Mouse (Mus musculus): ENCODE results near the gene Rbms3. TPM values are rescaled to one million over a fixed set of nuclear protein-coding genes. Genes with fewer than 3 reads are reported as not detected.

Rbms3 gene
- polyA plus RNA-seq, 1 experiment from 2014 or later: 38.3 TPM

DNA sequence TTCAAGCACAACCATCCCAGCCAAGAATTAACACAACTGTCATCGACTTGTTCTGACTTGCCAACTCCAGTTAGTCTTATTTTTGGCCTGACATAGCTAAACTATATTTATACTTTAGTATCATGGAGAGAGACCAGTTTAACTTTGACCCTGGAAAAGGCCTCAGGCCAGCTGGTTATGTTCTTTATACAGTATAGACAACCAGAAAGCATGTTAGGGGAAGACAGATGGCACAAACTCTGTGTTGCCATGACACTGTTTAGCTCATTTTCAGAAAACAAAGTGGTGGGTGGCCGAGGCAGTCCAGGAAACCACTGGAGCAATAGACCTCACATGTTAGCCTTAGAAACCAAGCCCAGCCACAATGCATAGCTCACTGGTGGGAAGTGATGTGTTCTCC lies 953.3 kb downstream of the Rbms3 start:
- no peaks in the 10 kb centered on the region for H3K36me3 ChIP-seq (ENCODE audit: control insufficient read depth, insufficient read depth)
- H3K9ac ChIP-seq (ENCODE audit: low read length): no peak overlapping the region
- peaks cover 26% of the 10 kb centered on the region for H3K4me1 ChIP-seq (ENCODE audit: control insufficient read depth, insufficient read depth, low read length)
- no peak overlapping the region for H3K4me2 ChIP-seq (ENCODE audit: low read depth, low read length)
- H3K27ac ChIP-seq (ENCODE audit: low read length): peak overlapping the region; percentile 77
- WGBS: 17% methylated on average over 2 of the region's 2 CpGs
- H3K9me3 ChIP-seq (replicated peaks; ENCODE audit: control insufficient read depth, low read length): no peaks in the 10 kb centered on the region
- ATAC-seq (replicated peaks; ENCODE audit: extremely low read depth, insufficient read depth, low FRiP score): peak; percentile 73
- H3K4me3 ChIP-seq (ENCODE audit: low read length): no peak overlapping the region
- H3K27me3 ChIP-seq (ENCODE audit: control insufficient read depth, insufficient read depth, low read length): no peaks in the 10 kb centered on the region

DNA sequence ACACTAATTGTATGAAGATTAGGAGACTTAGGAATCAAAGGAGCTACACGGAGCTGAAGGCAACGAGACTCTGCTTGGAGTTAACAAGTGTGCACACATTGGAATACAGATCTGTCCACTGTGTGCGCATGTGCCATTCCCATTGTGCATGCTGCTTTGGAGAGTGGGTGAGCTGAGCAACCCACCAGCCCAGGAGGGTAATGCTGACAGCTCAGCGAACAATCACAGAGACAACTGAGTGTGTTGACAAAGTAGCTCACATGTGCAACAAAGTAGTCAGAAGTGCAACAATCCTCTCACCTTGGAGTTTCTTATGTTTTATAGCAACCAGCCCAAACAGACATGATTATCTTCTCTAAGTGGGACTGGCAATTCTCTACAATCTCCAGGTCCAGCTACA lies 955.5 kb downstream of the Rbms3 start:
- H3K9ac ChIP-seq (ENCODE audit: low read length): no peak overlapping the region
- no peak overlapping the region for H3K27ac ChIP-seq (ENCODE audit: low read length)
- no peaks in the 10 kb centered on the region for H3K9me3 ChIP-seq (replicated peaks; ENCODE audit: control insufficient read depth, low read length)
- H3K4me3 ChIP-seq (ENCODE audit: low read length): no peak overlapping the region
- no peak overlapping the region for H3K4me2 ChIP-seq (ENCODE audit: low read depth, low read length)
- no peaks in the 10 kb centered on the region for H3K36me3 ChIP-seq (ENCODE audit: control insufficient read depth, insufficient read depth)
- no peaks in the 10 kb centered on the region for H3K27me3 ChIP-seq (ENCODE audit: control insufficient read depth, insufficient read depth, low read length)
- peaks cover 26% of the 10 kb centered on the region for H3K4me1 ChIP-seq (ENCODE audit: control insufficient read depth, insufficient read depth, low read length)
- 0 out of 2 replicates have a peak, but pooled peaks have one; percentile 44 for ATAC-seq (replicated peaks; ENCODE audit: extremely low read depth, insufficient read depth, low FRiP score)
- WGBS: 47% methylated on average over 4 of the region's 4 CpGs

DNA sequence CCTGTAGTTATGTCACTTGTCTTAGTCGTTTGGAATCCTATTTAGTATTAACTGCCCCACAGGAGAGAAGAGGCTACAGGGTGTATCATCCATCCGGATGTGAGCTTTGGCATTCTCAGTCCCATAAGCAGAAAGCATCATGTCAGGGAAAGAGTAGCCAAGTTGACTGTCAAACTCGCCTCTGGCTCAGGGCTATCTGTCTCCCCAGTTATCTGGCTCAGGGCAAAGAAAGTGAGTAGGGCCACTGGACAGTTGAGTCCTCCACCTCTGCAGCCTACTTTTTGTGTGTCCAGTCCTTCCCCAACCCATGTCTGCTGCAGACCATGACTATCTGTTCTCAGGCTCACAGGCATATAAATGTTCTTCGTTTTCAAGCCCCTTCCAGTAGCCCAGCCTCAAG lies 968.7 kb downstream of the Rbms3 start:
- Histone ChIP-seq H3K4me1 (ENCODE audit: control insufficient read depth, insufficient read depth, low read length) (no peaks in the 10 kb centered on the region), H3K27me3 (ENCODE audit: control insufficient read depth, insufficient read depth, low read length) (no peaks in the 10 kb centered on the region), H3K36me3 (ENCODE audit: control insufficient read depth, insufficient read depth) (peaks cover 11% of the 10 kb centered on the region), H3K4me3 (ENCODE audit: low read length) (no peak overlapping the region), H3K4me2 (ENCODE audit: low read depth, low read length) (no peak overlapping the region), H3K9ac (ENCODE audit: low read length) (no peak overlapping the region), H3K27ac (ENCODE audit: low read length) (no peak overlapping the region), H3K9me3 (replicated peaks; ENCODE audit: control insufficient read depth, low read length) (peaks cover 9% of the 10 kb centered on the region)
- ATAC-seq (replicated peaks; ENCODE audit: extremely low read depth, insufficient read depth, low FRiP score): no peak
- 79% methylated on average over 4 of the region's 4 CpGs for WGBS

DNA sequence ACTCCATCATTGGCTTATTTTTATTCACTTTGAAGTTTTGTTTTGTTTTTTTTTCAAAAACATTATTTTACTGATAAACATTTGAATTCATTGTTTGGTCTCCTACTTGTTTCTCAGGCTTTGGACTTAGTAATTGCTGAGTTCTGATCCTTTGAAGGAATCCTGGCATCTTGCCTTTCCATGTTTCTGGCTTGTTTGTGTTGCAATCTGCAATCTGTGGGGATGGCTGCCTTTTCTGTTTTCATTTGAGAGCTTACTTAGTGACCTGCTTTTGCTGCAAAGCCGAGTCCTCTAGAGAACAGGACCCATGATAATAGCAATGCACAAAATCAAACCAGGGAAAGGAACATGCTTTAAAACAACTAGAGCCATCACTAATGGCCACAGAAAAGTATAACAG lies 969.8 kb downstream of the Rbms3 start:
- Histone ChIP-seq H3K4me2 (ENCODE audit: low read depth, low read length) (no peak overlapping the region), H3K4me3 (ENCODE audit: low read length) (no peak overlapping the region), H3K4me1 (ENCODE audit: control insufficient read depth, insufficient read depth, low read length) (no peaks in the 10 kb centered on the region), H3K36me3 (ENCODE audit: control insufficient read depth, insufficient read depth) (peaks cover 9% of the 10 kb centered on the region), H3K27me3 (ENCODE audit: control insufficient read depth, insufficient read depth, low read length) (no peaks in the 10 kb centered on the region), H3K27ac (ENCODE audit: low read length) (no peak overlapping the region), H3K9me3 (replicated peaks; ENCODE audit: control insufficient read depth, low read length) (peaks cover 9% of the 10 kb centered on the region), H3K9ac (ENCODE audit: low read length) (no peak overlapping the region)
- ATAC-seq (replicated peaks; ENCODE audit: extremely low read depth, insufficient read depth, low FRiP score): no peak
- 52% methylated on average over 1 of the region's 1 CpGs for WGBS

DNA sequence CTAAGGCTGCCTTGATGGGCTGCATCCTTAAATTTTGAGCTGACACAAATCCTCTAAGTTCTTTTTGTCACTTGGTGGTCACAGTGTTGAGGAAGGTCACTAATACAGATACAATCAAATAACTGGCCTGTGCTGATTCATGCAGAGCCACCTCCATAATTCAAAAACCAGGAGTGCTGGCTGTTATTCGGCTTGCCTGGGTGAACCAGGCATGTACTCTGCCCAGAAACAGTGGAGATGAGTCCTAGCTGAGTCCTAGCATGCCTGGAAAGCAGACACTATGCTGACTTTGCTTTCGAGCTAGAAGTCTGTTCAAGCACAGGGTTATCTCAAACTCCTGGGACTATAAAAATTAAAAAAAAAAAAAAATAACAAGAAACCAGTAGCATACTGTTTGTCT lies 972.6 kb downstream of the Rbms3 start:
- 80% methylated on average over 2 of the region's 2 CpGs for WGBS
- ATAC-seq (replicated peaks; ENCODE audit: extremely low read depth, insufficient read depth, low FRiP score): no peak

DNA sequence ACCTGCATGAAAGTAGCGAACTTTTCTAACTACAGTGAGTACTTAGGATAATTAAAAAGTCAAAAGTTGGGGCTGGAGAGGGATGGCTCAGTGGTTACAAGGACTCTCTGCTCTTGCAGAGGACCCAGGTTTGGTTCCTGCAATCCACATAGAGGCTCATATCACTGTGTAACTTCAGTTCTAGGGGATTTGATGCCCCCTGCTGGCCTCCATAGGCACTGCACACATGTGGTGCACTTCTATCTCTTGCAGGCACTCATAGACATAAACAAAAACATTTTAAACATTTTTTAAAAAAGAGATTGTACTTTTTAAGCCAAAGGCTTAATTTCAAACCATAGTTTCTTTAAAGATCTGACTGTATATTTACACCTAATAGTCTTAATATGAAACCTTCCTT lies 978.3 kb downstream of the Rbms3 start:
- no peaks in the 10 kb centered on the region for H3K27me3 ChIP-seq (ENCODE audit: control insufficient read depth, insufficient read depth, low read length)

More for the DNA sequence above, 972.6 kb downstream of the Rbms3 start:
- Histone ChIP-seq H3K4me3 (ENCODE audit: low read length) (no peak overlapping the region), H3K9me3 (replicated peaks; ENCODE audit: control insufficient read depth, low read length) (no peaks in the 10 kb centered on the region), H3K9ac (ENCODE audit: low read length) (no peak overlapping the region), H3K4me1 (ENCODE audit: control insufficient read depth, insufficient read depth, low read length) (no peaks in the 10 kb centered on the region), H3K27ac (ENCODE audit: low read length) (no peak overlapping the region), H3K4me2 (ENCODE audit: low read depth, low read length) (no peak overlapping the region), H3K27me3 (ENCODE audit: control insufficient read depth, insufficient read depth, low read length) (no peaks in the 10 kb centered on the region), H3K36me3 (ENCODE audit: control insufficient read depth, insufficient read depth) (no peaks in the 10 kb centered on the region)

DNA sequence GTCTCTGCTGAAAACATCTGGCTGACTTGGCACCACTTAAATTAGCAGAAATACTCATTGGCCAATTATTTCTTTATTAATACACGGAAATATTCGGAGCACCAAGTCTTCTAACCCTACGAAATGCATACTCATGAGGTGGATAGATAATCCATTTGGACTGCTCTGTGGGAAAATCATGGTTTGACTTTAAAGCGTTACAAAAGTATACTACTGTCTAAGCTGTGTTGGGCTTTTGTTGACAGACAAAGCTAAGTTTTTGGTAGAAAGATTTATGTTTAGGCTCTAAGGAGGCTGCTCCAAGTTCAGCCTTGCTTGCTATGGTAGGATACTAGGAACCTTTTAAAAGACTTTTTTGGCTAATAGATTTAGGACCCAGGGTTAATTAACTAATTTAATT lies 979.8 kb downstream of the Rbms3 start:
- Histone ChIP-seq H3K9ac (ENCODE audit: low read length) (no peak overlapping the region), H3K27me3 (ENCODE audit: control insufficient read depth, insufficient read depth, low read length) (no peaks in the 10 kb centered on the region), H3K27ac (ENCODE audit: low read length) (no peak overlapping the region), H3K4me2 (ENCODE audit: low read depth, low read length) (no peak overlapping the region), H3K36me3 (ENCODE audit: control insufficient read depth, insufficient read depth) (no peaks in the 10 kb centered on the region), H3K9me3 (replicated peaks; ENCODE audit: control insufficient read depth, low read length) (no peaks in the 10 kb centered on the region; the same call in 1 of the 2 replicates), H3K4me3 (ENCODE audit: low read length) (no peak overlapping the region), H3K4me1 (ENCODE audit: control insufficient read depth, insufficient read depth, low read length) (no peaks in the 10 kb centered on the region)
- ATAC-seq (replicated peaks; ENCODE audit: extremely low read depth, insufficient read depth, low FRiP score): no peak
- 76% methylated on average over 4 of the region's 4 CpGs for WGBS

More for the DNA sequence above, 978.3 kb downstream of the Rbms3 start:
- Histone ChIP-seq H3K9me3 (replicated peaks; ENCODE audit: control insufficient read depth, low read length) (no peaks in the 10 kb centered on the region; the same call in 1 of the 2 replicates), H3K27ac (ENCODE audit: low read length) (no peak overlapping the region), H3K4me1 (ENCODE audit: control insufficient read depth, insufficient read depth, low read length) (no peaks in the 10 kb centered on the region), H3K9ac (ENCODE audit: low read length) (no peak overlapping the region), H3K36me3 (ENCODE audit: control insufficient read depth, insufficient read depth) (no peaks in the 10 kb centered on the region), H3K4me2 (ENCODE audit: low read depth, low read length) (no peak overlapping the region), H3K4me3 (ENCODE audit: low read length) (no peak overlapping the region)
- 96% methylated on average over 1 of the region's 1 CpGs for WGBS
- ATAC-seq (replicated peaks; ENCODE audit: extremely low read depth, insufficient read depth, low FRiP score): no peak

DNA sequence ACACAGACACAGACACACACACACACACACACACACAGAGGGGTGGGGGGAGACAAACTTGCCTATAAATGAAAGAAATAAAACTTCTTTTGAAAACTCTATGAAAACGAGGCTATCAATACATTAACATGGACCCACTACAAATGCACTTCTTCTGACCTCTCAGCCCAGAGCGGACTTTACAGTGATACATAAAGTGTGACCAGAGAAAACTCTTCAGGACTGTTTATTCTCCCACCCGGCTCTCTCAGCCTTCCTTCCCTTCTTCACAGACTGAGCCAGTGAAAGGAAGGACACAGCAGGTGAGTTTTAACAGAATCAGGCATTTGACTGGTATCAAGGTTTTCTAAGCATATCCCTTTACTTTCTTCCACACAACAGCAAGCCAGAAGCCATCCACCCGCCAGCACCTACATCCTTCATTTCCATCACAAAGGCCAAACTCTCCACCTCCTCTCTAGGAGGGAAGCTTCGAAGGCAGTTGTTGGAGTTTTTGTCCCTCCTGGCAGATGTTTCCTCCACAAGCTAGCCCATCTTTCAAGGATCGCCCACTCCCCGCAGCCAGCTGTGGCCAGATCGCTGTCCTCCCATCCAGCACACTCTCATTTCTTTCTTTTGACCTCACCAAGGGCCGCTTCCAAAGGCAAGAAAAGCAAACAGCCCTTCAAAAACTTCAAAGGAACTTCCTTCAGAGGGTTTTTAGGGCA lies 980.5 kb downstream of the Rbms3 start:
- 55% methylated on average over 9 of the region's 9 CpGs for WGBS
- H3K27me3 ChIP-seq (ENCODE audit: control insufficient read depth, insufficient read depth, low read length): no peaks in the 10 kb centered on the region
- H3K27ac ChIP-seq (ENCODE audit: low read length): no peak overlapping the region
- no peak for ATAC-seq (replicated peaks; ENCODE audit: extremely low read depth, insufficient read depth, low FRiP score)
- peaks cover 4% of the 10 kb centered on the region for H3K4me1 ChIP-seq (ENCODE audit: control insufficient read depth, insufficient read depth, low read length)
- H3K4me3 ChIP-seq (ENCODE audit: low read length): no peak overlapping the region
- H3K9ac ChIP-seq (ENCODE audit: low read length): no peak overlapping the region
- H3K9me3 ChIP-seq (replicated peaks; ENCODE audit: control insufficient read depth, low read length): no peaks in the 10 kb centered on the region; the same call in 1 of the 2 replicates
- no peak overlapping the region for H3K4me2 ChIP-seq (ENCODE audit: low read depth, low read length)
- H3K36me3 ChIP-seq (ENCODE audit: control insufficient read depth, insufficient read depth): no peaks in the 10 kb centered on the region

DNA sequence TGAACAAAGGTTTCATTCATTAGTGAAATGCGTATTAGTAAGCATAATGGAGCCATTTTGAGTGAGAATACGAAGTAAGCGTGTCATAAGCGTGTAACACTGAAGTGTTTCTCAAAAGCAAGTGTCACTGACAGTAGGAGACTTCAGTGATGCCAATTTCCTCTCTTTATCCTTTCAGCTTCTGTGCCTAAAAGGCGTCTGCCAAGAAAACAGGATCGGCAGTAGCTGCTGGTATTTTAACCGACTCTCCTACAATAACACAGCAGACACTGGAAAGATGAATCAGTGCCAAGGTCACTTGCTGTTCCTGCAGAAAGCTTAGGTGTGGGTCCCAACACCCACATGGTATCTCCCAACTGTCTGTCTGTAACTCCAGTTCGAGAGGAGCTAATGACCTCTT lies 985.1 kb downstream of the Rbms3 start:
- Histone ChIP-seq H3K4me1 (ENCODE audit: control insufficient read depth, insufficient read depth, low read length) (peaks cover 16% of the 10 kb centered on the region), H3K27me3 (ENCODE audit: control insufficient read depth, insufficient read depth, low read length) (no peaks in the 10 kb centered on the region), H3K4me2 (ENCODE audit: low read depth, low read length) (no peak overlapping the region), H3K9me3 (replicated peaks; ENCODE audit: control insufficient read depth, low read length) (peaks cover 7% of the 10 kb centered on the region), H3K4me3 (ENCODE audit: low read length) (no peak overlapping the region), H3K9ac (ENCODE audit: low read length) (no peak overlapping the region), H3K36me3 (ENCODE audit: control insufficient read depth, insufficient read depth) (peaks cover 3% of the 10 kb centered on the region; the same call in 1 of the 2 replicates), H3K27ac (ENCODE audit: low read length) (no peak overlapping the region; the same call in 1 of the 2 replicates)
- WGBS: 72% methylated on average over 8 of the region's 8 CpGs
- no peak for ATAC-seq (replicated peaks; ENCODE audit: extremely low read depth, insufficient read depth, low FRiP score)
